ENCODE assay signal across 8 mouse cellular contexts in the genomic region with DNA sequence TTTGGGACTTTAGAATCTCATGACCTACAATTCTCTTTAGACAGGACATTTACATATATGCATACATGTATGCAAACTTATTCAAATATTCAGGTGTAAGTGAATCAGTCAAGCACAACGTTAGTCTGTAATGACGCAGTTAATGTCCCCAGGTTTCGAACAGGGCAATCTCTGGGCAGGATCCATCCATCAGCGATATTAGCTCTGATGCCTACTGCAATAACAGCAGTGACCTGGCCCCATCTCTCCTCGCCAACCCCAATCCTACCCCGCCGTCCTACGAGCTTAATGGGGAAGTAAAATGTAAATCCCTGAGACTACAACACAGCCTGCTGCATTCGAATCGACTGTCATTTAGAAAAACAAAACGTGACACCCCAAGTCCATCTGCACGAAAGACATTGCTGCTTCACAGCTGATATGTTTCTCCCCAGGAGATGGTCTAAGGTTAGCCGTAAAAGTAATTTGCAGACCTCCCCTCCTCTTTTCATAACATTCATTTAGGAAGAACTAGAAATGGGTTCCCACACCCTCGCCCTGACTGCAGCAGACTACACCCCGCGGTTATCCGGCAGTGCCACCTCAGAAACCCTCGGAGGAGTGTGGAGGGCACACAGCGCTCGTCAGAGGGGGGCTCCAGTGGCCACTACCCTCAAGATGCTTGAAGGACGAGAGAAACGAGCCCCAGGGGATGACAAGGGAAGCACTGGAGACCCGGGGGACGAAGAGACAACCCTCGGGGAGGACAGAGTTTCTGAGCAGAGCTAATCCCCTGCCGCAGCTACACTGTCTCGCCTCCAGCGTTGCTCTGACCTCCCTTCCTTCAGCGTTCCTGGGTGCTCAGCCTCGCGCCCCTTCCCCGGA. TPM values are rescaled to one million over a fixed set of nuclear protein-coding genes. Genes with fewer than 3 reads are reported as not detected.
A peak's percentile ranks its signal among the peaks of the same experiment; 100 is the strongest.
DNase-seq lines count a peak whose midpoint lies in the region; ATAC-seq and TF ChIP-seq lines count a peak whose summit lies in the region.

No protein-coding gene starts in this region.

- H3K27ac ChIP-seq in heart, embryonic 10.5 days = peak overlapping the region; percentile 95
- no peak overlapping the region for H3K27ac ChIP-seq in ES-E14 (ENCODE audit: insufficient read depth, low read depth, low read length, poor library complexity, severe bottlenecking)
- peak overlapping the region; percentile 93 for H3K27ac ChIP-seq in embryonic facial prominence, embryonic 10.5 days (replicated peaks)
- H3K27ac ChIP-seq in hindbrain, embryonic 13.5 days = peak overlapping the region; percentile 90
- H3K27ac ChIP-seq in liver, embryonic 16.5 days (ENCODE audit: low read length) = peak overlapping the region; percentile 58; the same call in 1 of the 2 replicates
- peak overlapping the region; percentile 54; the same call in 1 of the 2 replicates for H3K27ac ChIP-seq in olfactory bulb, adult 2 months (ENCODE audit: insufficient read depth, low read depth, low read length)

- TF ChIP-seq CTCF in olfactory bulb, adult 2 months (IDR thresholded peaks at IDR 0.05; ENCODE audit: insufficient read depth, low read depth, low read length) = no peak

- peak overlapping the region; percentile 93 for H3K9ac ChIP-seq in ES-E14 (ENCODE audit: insufficient read depth, low read depth, low read length, poor library complexity, severe bottlenecking)
- H3K9ac ChIP-seq in hindbrain, embryonic 13.5 days = peak overlapping the region; percentile 90
- peak overlapping the region; percentile 95 for H3K9ac ChIP-seq in liver, embryonic 16.5 days (ENCODE audit: low read depth, low read length)

- ATAC-seq in hindbrain, embryonic 13.5 days (ENCODE audit: low FRiP score) = peak; percentile 88
- ATAC-seq in liver, embryonic 16.5 days (ENCODE audit: low read depth) = peak; percentile 77

- H3K4me2 ChIP-seq in hindbrain, embryonic 13.5 days = peak overlapping the region; percentile 71
- H3K4me2 ChIP-seq in liver, embryonic 16.5 days (ENCODE audit: low read depth, low read length) = peak overlapping the region; percentile 77

- intact Hi-C loops in heart, postnatal 14 days (cut with DNase I) = no loop called here

- H3K9me3 ChIP-seq in heart, embryonic 10.5 days = no peaks in the 10 kb centered on the region
- no peaks in the 10 kb centered on the region for H3K9me3 ChIP-seq in ES-E14 (ENCODE audit: control insufficient read depth, insufficient read depth, low read depth, low read length)
- no peaks in the 10 kb centered on the region for H3K9me3 ChIP-seq in embryonic facial prominence, embryonic 10.5 days
- H3K9me3 ChIP-seq in hindbrain, embryonic 13.5 days = no peaks in the 10 kb centered on the region
- no peaks in the 10 kb centered on the region for H3K9me3 ChIP-seq in liver, embryonic 16.5 days (replicated peaks; ENCODE audit: control insufficient read depth, low read length)

- H3K27me3 ChIP-seq in heart, embryonic 10.5 days (ENCODE audit: insufficient read depth, poor library complexity, severe bottlenecking) = no peaks in the 10 kb centered on the region
- H3K27me3 ChIP-seq in embryonic facial prominence, embryonic 10.5 days (replicated peaks; ENCODE audit: low read depth, poor library complexity, severe bottlenecking) = no peaks in the 10 kb centered on the region
- H3K27me3 ChIP-seq in hindbrain, embryonic 13.5 days = no peaks in the 10 kb centered on the region
- no peaks in the 10 kb centered on the region for H3K27me3 ChIP-seq in liver, embryonic 16.5 days (ENCODE audit: control insufficient read depth, insufficient read depth, low read depth, low read length)

- peaks cover 18% of the 10 kb centered on the region for H3K4me1 ChIP-seq in heart, embryonic 10.5 days
- peaks cover 3 to 9% of the 10 kb centered on the region in 2 experiments; a peak in 3 of 4 replicates for H3K4me1 ChIP-seq in ES-E14 (ENCODE audit: control insufficient read depth in 2 of 2, insufficient read depth in 2 of 2, low read length in 2 of 2, poor library complexity in 1 of 2)
- peaks cover 20% of the 10 kb centered on the region for H3K4me1 ChIP-seq in embryonic facial prominence, embryonic 10.5 days
- peaks cover 24% of the 10 kb centered on the region for H3K4me1 ChIP-seq in hindbrain, embryonic 13.5 days (replicated peaks)
- H3K4me1 ChIP-seq in liver, embryonic 16.5 days (ENCODE audit: control insufficient read depth, low read depth, low read length) = peaks cover 14% of the 10 kb centered on the region
- peaks cover 3% of the 10 kb centered on the region for H3K4me1 ChIP-seq in olfactory bulb, adult 2 months (ENCODE audit: control insufficient read depth, insufficient read depth, low read length)

- no peaks in the 10 kb centered on the region for H3K36me3 ChIP-seq in heart, embryonic 10.5 days
- H3K36me3 ChIP-seq in ES-E14 (ENCODE audit: control insufficient read depth, insufficient read depth, low read length, poor library complexity, severe bottlenecking) = no peaks in the 10 kb centered on the region
- H3K36me3 ChIP-seq in embryonic facial prominence, embryonic 10.5 days (replicated peaks) = no peaks in the 10 kb centered on the region
- H3K36me3 ChIP-seq in hindbrain, embryonic 13.5 days = no peaks in the 10 kb centered on the region
- H3K36me3 ChIP-seq in liver, embryonic 16.5 days (ENCODE audit: control insufficient read depth, insufficient read depth) = no peaks in the 10 kb centered on the region

- H3K4me3 ChIP-seq in heart, embryonic 10.5 days = peak overlapping the region; percentile 89
- peak overlapping the region; percentile 81 to 92 for H3K4me3 ChIP-seq in ES-E14 (ENCODE audit: insufficient read depth in 1 of 2, low read depth in 1 of 2, low read length in 2 of 2, poor library complexity in 1 of 2, severe bottlenecking in 1 of 2)
- H3K4me3 ChIP-seq in embryonic facial prominence, embryonic 10.5 days = peak overlapping the region; percentile 89
- peak overlapping the region; percentile 75 for H3K4me3 ChIP-seq in hindbrain, embryonic 13.5 days
- peak overlapping the region; percentile 90 for H3K4me3 ChIP-seq in liver, embryonic 16.5 days (ENCODE audit: low read depth, low read length)
- H3K4me3 ChIP-seq in olfactory bulb, adult 2 months (ENCODE audit: insufficient read depth, low read depth, low read length) = peak overlapping the region; percentile 82

- TF ChIP-seq POLR2A in olfactory bulb, adult 2 months (IDR thresholded peaks at IDR 0.05; ENCODE audit: insufficient read depth, low read depth, low read length) = no peak

- peak; percentile 79 for DNase-seq in heart, embryonic 10.5 days (ENCODE audit: low spot score)
- DNase-seq in heart, postnatal 14 days = no peak
- DNase-seq in ES-E14 (ENCODE audit: low read depth, low spot score) = no peak
- DNase-seq in embryonic facial prominence, embryonic 10.5 days (ENCODE audit: low spot score) = peak; percentile 11
- DNase-seq in retina, postnatal 1 day = no peak

- in situ Hi-C loops in ES-E14 (cut with MboI; ENCODE audit: low sequenced_read_pairs in 2 of 2, unreplicated experiment in 2 of 2) = loop anchor here in 1 of 2 experiments (25.0 kb wide), 1 partner anchor 1209 kb away; no protein-coding TSS in a partner anchor

- 2% methylated on average over 32 of the region's 32 CpGs for WGBS in heart, embryonic 10.5 days
- WGBS in embryonic facial prominence, embryonic 10.5 days = 3% methylated on average over 32 of the region's 32 CpGs
- WGBS in hindbrain, embryonic 13.5 days = 1% methylated on average over 32 of the region's 32 CpGs
- 2% methylated on average over 29 of the region's 32 CpGs for WGBS in liver, embryonic 16.5 days (ENCODE audit: insufficient replicate concordance)
- under 1% methylated on average over 31 of the region's 32 CpGs for WGBS in olfactory bulb, adult 2 months

TF ChIP-seq in ES-E14, 5 proteins besides CTCF, POLR2A, EP300 and RAD21:
- no peak for TF ChIP-seq ZC3H11A (IDR thresholded peaks at IDR 0.05; ENCODE audit: borderline replicate concordance, low read depth, low read length)
- TF ChIP-seq CHD2 (IDR thresholded peaks at IDR 0.05; ENCODE audit: low read depth, low read length) = no peak

RNA-seq across cellular contexts. Expression of gene Nsf, which starts 0.6 kb away (rescaled TPM):
- 43.4 and 46.3 TPM in 2 replicates for polyA plus RNA-seq in heart, embryonic 10.5 days (2016; fragmentation: Nextera tagmentation; extraction: Ambion mirVana)
- total RNA-seq in heart, postnatal 14 days (2021) = 10 to 100 TPM; 36.0 to 37.8 TPM
- total RNA-seq in ES-E14 (2012; rRNA removed) = 47.5 and 55.0 TPM in 2 replicates
- 54.4 and 56.8 TPM in 2 replicates for polyA plus RNA-seq in embryonic facial prominence, embryonic 10.5 days (2016; fragmentation: Nextera tagmentation; extraction: Ambion mirVana)
- 128 and 133 TPM in 2 replicates for polyA plus RNA-seq in hindbrain, embryonic 13.5 days (2015; fragmentation: Nextera tagmentation; extraction: Ambion mirVana)
- polyA plus RNA-seq in liver, embryonic 16.5 days (2015; fragmentation: Nextera tagmentation; extraction: Ambion mirVana) = 20.2 and 25.8 TPM in 2 replicates
- polyA plus RNA-seq in olfactory bulb, adult 2 months (2012; ENCODE audit: insufficient read depth, insufficient read length, low replicate concordance, missing spikeins) = 297 and 604 TPM in 2 replicates

RNA-seq across cellular contexts. Expression of gene Arf2, which starts 13.3 kb away (rescaled TPM):
- polyA plus RNA-seq in heart, embryonic 10.5 days (2016; fragmentation: Nextera tagmentation; extraction: Ambion mirVana) = 51.8 and 53.9 TPM in 2 replicates
- 10 to 100 TPM; 40.6 to 44.6 TPM for total RNA-seq in heart, postnatal 14 days (2021)
- 14.3 and 25.2 TPM in 2 replicates for total RNA-seq in ES-E14 (2012; rRNA removed)
- 71.4 and 73.5 TPM in 2 replicates for polyA plus RNA-seq in embryonic facial prominence, embryonic 10.5 days (2016; fragmentation: Nextera tagmentation; extraction: Ambion mirVana)
- 181 and 195 TPM in 2 replicates for polyA plus RNA-seq in hindbrain, embryonic 13.5 days (2015; fragmentation: Nextera tagmentation; extraction: Ambion mirVana)
- 16.3 and 16.7 TPM in 2 replicates for polyA plus RNA-seq in liver, embryonic 16.5 days (2015; fragmentation: Nextera tagmentation; extraction: Ambion mirVana)
- not detected in 2 replicates for polyA plus RNA-seq in olfactory bulb, adult 2 months (2012; ENCODE audit: insufficient read depth, insufficient read length, low replicate concordance, missing spikeins)

Comparison
In these comparisons a context has a peak if more than half of its experiments do, and no peak if none do; other contexts are left out.
1. DNase-seq: peak in heart, embryonic 10.5 days (single experiment) and embryonic facial prominence, embryonic 10.5 days (single experiment); none in heart, postnatal 14 days (0 of 2), ES-E14 (single experiment) and retina, postnatal 1 day (single experiment).
2. RNA of gene Arf2, which starts 13.3 kb away (polyA plus RNA-seq): 181 to 195 TPM in hindbrain, embryonic 13.5 days, 71.4 to 73.5 TPM in embryonic facial prominence, embryonic 10.5 days, 51.8 to 53.9 TPM in heart, embryonic 10.5 days and 16.3 to 16.7 TPM in liver, embryonic 16.5 days; not detected in olfactory bulb, adult 2 months; every median in the first group is over 10 times any median in the second.
3. Peak in every context shown above with its lines, with median percentiles within 50 percentile points of each other: H3K4me3 ChIP-seq and H3K9ac ChIP-seq.